ENCODE assay signal across 8 mouse cellular contexts in the genomic region with DNA sequence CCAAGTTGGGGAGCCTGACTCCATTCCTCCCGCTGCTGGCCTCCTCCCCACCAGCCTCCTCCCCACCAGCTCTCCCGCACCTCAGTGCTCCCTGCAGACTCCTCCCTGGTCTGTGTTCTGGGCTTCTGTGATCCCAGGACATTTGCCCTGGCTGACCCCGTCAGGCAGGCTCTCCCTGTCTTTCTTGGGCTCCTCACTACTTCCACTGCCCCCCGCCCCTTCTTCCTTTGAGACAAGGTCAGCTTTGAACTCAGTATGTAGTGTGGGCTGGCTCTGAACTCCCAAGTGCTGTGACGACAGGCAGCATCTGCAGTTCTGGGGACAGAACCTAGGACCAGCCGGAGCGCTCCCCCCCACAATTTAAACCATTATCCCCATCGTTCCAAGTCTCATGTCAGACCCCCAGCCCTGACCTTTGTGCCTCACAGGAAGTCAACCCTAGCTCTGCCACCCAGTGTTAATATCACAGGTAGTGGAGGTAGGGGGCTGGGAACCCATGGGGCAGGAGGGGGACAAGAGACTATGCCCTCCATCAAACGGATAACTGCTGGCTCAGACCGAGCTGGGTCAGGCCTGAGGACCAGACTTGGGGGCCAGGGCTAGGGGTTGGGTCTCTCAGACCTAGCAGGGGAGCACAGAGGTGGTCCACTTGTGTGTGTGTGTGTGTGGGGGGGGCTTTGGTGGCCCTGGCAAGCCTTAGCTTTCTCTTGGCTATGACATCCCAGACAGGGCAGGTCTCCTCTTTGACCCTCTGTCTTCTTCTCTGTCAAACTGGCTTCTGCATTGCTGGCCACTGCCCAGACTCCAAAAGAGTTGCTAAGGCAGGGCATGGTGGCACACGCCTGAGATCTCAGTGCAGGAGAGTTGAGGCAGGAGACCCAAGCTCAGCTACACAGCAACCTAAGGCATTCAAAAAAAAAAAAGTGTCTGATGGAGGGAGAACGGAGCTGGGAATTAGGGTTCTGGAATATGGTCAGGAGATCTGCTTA. TPM values are rescaled to one million over a fixed set of nuclear protein-coding genes. Genes with fewer than 3 reads are reported as not detected.
DNase-seq lines count a peak whose midpoint lies in the region; ATAC-seq lines count a peak whose summit lies in the region.

No protein-coding gene starts in this region.

- peak overlapping the region; percentile 93 for H3K27ac ChIP-seq in limb, embryonic 15.5 days
- H3K27ac ChIP-seq in stomach, embryonic 15.5 days = peak overlapping the region; percentile 85

- peaks cover 99% of the 10 kb centered on the region for H3K4me1 ChIP-seq in limb, embryonic 15.5 days
- H3K4me1 ChIP-seq in stomach, embryonic 15.5 days = peaks cover 67% of the 10 kb centered on the region

- no peak overlapping the region for H3K9ac ChIP-seq in limb, embryonic 15.5 days
- H3K9ac ChIP-seq in stomach, embryonic 15.5 days = peak overlapping the region; percentile 12; the same call in 1 of the 2 replicates

- intact Hi-C loops in gastrocnemius, postnatal 36 days (cut with DNase I) = no loop called here

- peak overlapping the region; percentile 26 for H3K4me3 ChIP-seq in limb, embryonic 15.5 days
- peak overlapping the region; percentile 32 for H3K4me3 ChIP-seq in stomach, embryonic 15.5 days (replicated peaks)

- no peaks in the 10 kb centered on the region for H3K9me3 ChIP-seq in limb, embryonic 15.5 days
- H3K9me3 ChIP-seq in stomach, embryonic 15.5 days = no peaks in the 10 kb centered on the region

- WGBS in limb, embryonic 15.5 days = 42% methylated on average over 12 of the region's 12 CpGs
- WGBS in stomach, embryonic 15.5 days = 51% methylated on average over 12 of the region's 12 CpGs

- ATAC-seq in limb, embryonic 15.5 days (ENCODE audit: insufficient number of reproducible peaks, low FRiP score, low TSS enrichment, low read depth) = no peak; the same call in 1 of the 2 replicates
- no peak for ATAC-seq in stomach, embryonic 15.5 days (ENCODE audit: insufficient read depth, low FRiP score, low read depth)

- H3K4me2 ChIP-seq in limb, embryonic 15.5 days = peak overlapping the region; percentile 44
- H3K4me2 ChIP-seq in stomach, embryonic 15.5 days = peak overlapping the region; percentile 76

- peaks cover 42% of the 10 kb centered on the region for H3K36me3 ChIP-seq in limb, embryonic 15.5 days
- H3K36me3 ChIP-seq in stomach, embryonic 15.5 days = 0 out of 2 replicates have a peak, but pooled peaks cover 5% of the 10 kb centered on the region

- DNase-seq in gastrocnemius, postnatal 10 days = peak; percentile 12
- no peak for DNase-seq in gastrocnemius, postnatal 4 days (ENCODE audit: low spot score in 2 of 2)
- DNase-seq in adrenal gland, postnatal 25 days = peak; percentile 4
- DNase-seq in gastrocnemius, postnatal 36 days = peak; percentile 6 to 20
- no peak for DNase-seq in spleen, postnatal 10 days (ENCODE audit: low spot score in 2 of 2)
- DNase-seq in Muller cell, postnatal 12 days (ENCODE audit: inconsistent ontology term) = no peak

- no peaks in the 10 kb centered on the region for H3K27me3 ChIP-seq in limb, embryonic 15.5 days
- H3K27me3 ChIP-seq in stomach, embryonic 15.5 days (replicated peaks) = no peaks in the 10 kb centered on the region

RNA-seq across cellular contexts. Expression of gene Smim24, which starts 24.7 kb away (rescaled TPM):
- under 1 TPM in 1 of 2 experiments, not detected in 1; 0.65 TPM for total RNA-seq in gastrocnemius, postnatal 10 days (2021)
- under 1 TPM; 0.91 to 0.98 TPM for total RNA-seq in gastrocnemius, postnatal 4 days (2021)
- total RNA-seq in adrenal gland, postnatal 25 days (2021) = 1.4 TPM in 1 of 2 replicates, not detected in the other
- total RNA-seq in gastrocnemius, postnatal 36 days (2021) = under 1 TPM; 0.37 to 0.38 TPM
- polyA plus RNA-seq in limb, embryonic 15.5 days (2015; fragmentation: Nextera tagmentation; extraction: Ambion mirVana) = 2.9 and 3.6 TPM in 2 replicates
- 59.5 and 77.5 TPM in 2 replicates for polyA plus RNA-seq in stomach, embryonic 15.5 days (2015; fragmentation: Nextera tagmentation; extraction: Ambion mirVana)

RNA-seq across cellular contexts. Expression of gene Gm48552, which starts 28.7 kb away (rescaled TPM):
- total RNA-seq in gastrocnemius, postnatal 10 days (2021) = 1 to 10 TPM in 1 of 2 experiments, under 1 TPM in 1; 0.33 to 2.0 TPM
- 1 to 10 TPM; 1.3 to 2.0 TPM for total RNA-seq in gastrocnemius, postnatal 4 days (2021)
- 1.5 TPM in 1 of 2 replicates, not detected in the other for total RNA-seq in adrenal gland, postnatal 25 days (2021)
- under 1 TPM; 0.59 to 0.77 TPM for total RNA-seq in gastrocnemius, postnatal 36 days (2021)
- polyA plus RNA-seq in limb, embryonic 15.5 days (2015; fragmentation: Nextera tagmentation; extraction: Ambion mirVana) = 0.51 and 1.7 TPM in 2 replicates
- polyA plus RNA-seq in stomach, embryonic 15.5 days (2015; fragmentation: Nextera tagmentation; extraction: Ambion mirVana) = 0.41 and 1.4 TPM in 2 replicates

RNA-seq across cellular contexts. Expression of gene Gm48551, which starts 33.3 kb away (rescaled TPM):
- total RNA-seq in gastrocnemius, postnatal 10 days (2021) = under 1 TPM; 0.40 to 0.45 TPM
- 1 to 10 TPM in 1 of 2 experiments, under 1 TPM in 1; 0.70 to 1.5 TPM for total RNA-seq in gastrocnemius, postnatal 4 days (2021)
- 1.7 TPM in 2 replicates for total RNA-seq in adrenal gland, postnatal 25 days (2021)
- 1 to 10 TPM in 1 of 2 experiments, under 1 TPM in 1; 0.89 to 1.2 TPM for total RNA-seq in gastrocnemius, postnatal 36 days (2021)
- polyA plus RNA-seq in limb, embryonic 15.5 days (2015; fragmentation: Nextera tagmentation; extraction: Ambion mirVana) = 2.1 and 3.1 TPM in 2 replicates
- polyA plus RNA-seq in stomach, embryonic 15.5 days (2015; fragmentation: Nextera tagmentation; extraction: Ambion mirVana) = 2.9 and 3.3 TPM in 2 replicates

RNA-seq across cellular contexts. Expression of gene Dohh, which starts 33.3 kb away (rescaled TPM):
- 10 to 100 TPM; 40.3 to 46.7 TPM for total RNA-seq in gastrocnemius, postnatal 10 days (2021)
- total RNA-seq in gastrocnemius, postnatal 4 days (2021) = 10 to 100 TPM; 48.1 to 48.5 TPM
- total RNA-seq in adrenal gland, postnatal 25 days (2021) = 48.4 and 52.7 TPM in 2 replicates
- total RNA-seq in gastrocnemius, postnatal 36 days (2021) = 10 to 100 TPM; 36.5 to 42.5 TPM
- 79.8 and 88.7 TPM in 2 replicates for polyA plus RNA-seq in limb, embryonic 15.5 days (2015; fragmentation: Nextera tagmentation; extraction: Ambion mirVana)
- 78.9 and 80.4 TPM in 2 replicates for polyA plus RNA-seq in stomach, embryonic 15.5 days (2015; fragmentation: Nextera tagmentation; extraction: Ambion mirVana)

RNA-seq across cellular contexts. Expression of gene Nfic, which starts 37.9 kb away (rescaled TPM):
- 100 to 1,000 TPM; 329 to 332 TPM for total RNA-seq in gastrocnemius, postnatal 10 days (2021)
- total RNA-seq in gastrocnemius, postnatal 4 days (2021) = 100 to 1,000 TPM; 274 to 335 TPM
- 100 and 129 TPM in 2 replicates for total RNA-seq in adrenal gland, postnatal 25 days (2021)
- total RNA-seq in gastrocnemius, postnatal 36 days (2021) = 100 to 1,000 TPM; 219 to 237 TPM
- polyA plus RNA-seq in limb, embryonic 15.5 days (2015; fragmentation: Nextera tagmentation; extraction: Ambion mirVana) = 138 and 146 TPM in 2 replicates
- polyA plus RNA-seq in stomach, embryonic 15.5 days (2015; fragmentation: Nextera tagmentation; extraction: Ambion mirVana) = 65.5 and 78.2 TPM in 2 replicates

Comparison
In these comparisons a context has a peak if more than half of its experiments do, and no peak if none do; other contexts are left out.
1. DNase-seq: peak in gastrocnemius, postnatal 10 days (single experiment), adrenal gland, postnatal 25 days (single experiment) and gastrocnemius, postnatal 36 days (2 of 2); none in gastrocnemius, postnatal 4 days (0 of 2), spleen, postnatal 10 days (0 of 2) and Muller cell, postnatal 12 days (single experiment).